Mouse (Mus musculus) cerebellum, adult (tissue): Measurements from ENCODE around the gene Dixdc1.

Experiments used
- ATAC-seq: cut with Nextera tagmentation; 2 replicates; pipeline ENCODE4 v1.9.2; 2017; ENCODE audit warnings: mild to moderate bottlenecking, moderate library complexity, mixed read lengths; ENCODE audit not compliant: insufficient number of reproducible peaks, low FRiP score, low TSS enrichment

Dixdc1 gene

DNA sequence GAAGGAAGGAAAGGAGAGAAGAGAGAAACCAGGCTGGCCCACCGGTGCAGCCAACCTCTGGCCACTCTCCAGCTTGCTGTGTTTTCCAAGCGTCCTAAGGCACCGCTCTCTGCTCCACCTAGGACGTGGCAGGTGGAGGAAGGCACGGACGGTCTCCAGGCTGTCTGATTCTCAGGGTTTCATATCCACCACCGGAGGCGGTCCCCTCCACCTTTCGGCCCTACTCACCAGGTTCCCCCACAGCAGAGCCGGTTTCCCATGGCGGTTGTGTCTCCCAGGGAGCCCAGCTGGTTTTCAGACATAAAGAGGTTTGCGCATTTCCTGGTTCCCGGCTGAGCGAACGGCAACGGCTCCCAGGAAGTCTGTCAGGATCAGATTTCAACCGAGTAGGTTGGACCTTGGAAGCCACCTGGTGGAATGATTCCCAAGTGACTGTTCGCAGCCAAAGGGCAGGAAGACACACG is 6.9 kb upstream of the Dixdc1 start, which contains the start of gene 2310030G06Rik:
Gene 2310030G06Rik (minus strand): TSS at position 323 of the 464 bp plus-strand sequence.
- ATAC-seq, result peak; percentile 49; the same call in 1 of the 2 replicates

DNA sequence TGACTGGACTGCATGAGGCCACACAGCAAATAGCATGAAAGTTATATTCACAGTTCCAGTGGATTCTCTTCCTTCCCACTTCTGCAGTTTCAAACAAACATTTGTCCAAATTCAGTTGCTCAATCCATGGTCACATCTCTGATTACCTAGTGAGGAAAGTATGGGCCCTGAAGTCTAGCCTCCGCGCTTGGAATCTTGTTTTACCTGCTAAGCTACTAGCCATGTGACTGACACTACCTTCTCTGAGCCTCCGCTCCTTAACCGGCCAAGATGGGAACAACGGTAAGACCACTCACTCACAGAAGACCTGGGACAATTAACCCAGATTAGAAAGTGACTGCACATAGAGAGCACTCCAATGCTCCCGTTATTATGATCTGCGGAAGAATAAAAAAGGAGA is 6.5 kb upstream of the Dixdc1 start:
- no peak for ATAC-seq

DNA sequence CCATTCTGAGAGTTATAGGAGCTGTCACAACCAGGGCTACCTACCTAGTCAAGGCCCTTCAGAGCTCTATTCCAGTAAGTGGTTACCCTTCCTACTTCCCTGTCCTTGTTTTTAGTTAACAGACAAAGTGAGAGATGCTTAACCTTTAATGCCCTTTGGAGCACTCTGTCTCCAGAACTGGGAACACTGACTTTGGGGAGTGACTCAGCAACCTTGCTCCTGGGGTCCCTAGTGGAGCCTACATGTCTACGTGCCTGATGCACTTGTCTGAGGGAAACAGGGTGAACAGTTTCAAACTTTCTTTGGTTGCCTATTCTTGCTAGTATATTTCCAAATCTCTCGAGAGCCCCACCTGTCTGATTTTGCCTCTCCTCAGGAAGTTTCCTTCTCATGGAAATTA is 3.4 kb upstream of the Dixdc1 start:
- no peak for ATAC-seq

DNA sequence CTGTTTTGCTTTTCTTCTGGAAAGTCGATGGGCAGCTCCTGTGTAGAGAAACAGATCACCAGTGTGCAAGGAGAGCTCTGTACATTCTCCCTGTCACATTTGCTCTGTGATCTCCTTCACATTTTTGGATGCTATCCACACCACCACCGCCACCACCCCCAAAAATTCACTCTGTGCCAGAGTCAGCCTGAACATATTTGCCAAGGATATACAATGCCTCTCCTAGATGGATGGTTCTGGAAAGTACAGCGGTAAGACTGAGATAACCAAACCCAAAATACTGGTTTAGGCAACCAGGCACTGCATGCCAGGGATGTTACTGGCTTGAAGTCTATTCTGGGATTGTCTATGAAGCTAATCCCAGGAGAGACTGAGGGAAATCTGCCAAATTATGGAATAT is 2.9 kb upstream of the Dixdc1 start:
- no peak for ATAC-seq

GRCm38 (mm10) chr9:50740867-50741784 is 1.8 kb upstream of the Dixdc1 start:
- no peak for ATAC-seq

DNA sequence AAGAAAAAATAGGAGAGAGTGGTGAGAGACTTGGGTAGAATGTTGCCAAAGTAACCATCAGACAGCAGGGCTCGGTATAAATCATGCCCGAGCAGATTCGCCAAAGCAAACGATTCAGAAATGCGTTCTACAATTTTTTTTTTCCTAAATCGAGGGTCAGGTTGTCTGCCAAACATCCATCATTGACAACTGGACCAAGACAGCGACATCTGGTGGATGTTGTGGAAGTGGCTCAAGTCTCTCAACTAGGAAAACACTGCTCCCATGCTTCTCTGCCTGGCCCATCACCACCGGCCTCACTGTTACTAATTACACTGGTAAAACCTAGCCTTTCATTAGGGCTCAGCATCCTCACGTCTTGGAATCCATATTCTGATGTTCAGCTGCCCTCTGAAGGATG is 4.3 kb downstream of the Dixdc1 start:
- no peak for ATAC-seq

DNA sequence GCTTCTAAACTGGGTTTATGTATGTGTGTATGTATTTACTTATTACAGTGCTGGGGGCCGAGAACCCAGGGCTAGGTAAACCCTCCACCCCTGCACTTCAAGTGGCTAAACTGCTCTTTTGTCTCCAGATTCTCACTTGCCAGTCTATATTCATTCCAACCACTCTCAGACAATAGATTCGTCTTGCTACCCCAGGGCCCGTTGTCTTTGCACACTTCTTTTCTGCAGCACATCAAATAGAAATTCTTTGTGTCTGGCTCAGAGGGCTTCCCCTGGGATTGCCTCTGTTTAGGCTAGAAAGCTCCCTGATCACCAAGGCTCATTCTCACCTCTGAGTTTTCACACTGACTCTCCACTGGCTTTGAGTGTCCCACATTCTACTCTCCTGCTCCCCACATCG is 6.8 kb downstream of the Dixdc1 start:
- ATAC-seq, result no peak

DNA sequence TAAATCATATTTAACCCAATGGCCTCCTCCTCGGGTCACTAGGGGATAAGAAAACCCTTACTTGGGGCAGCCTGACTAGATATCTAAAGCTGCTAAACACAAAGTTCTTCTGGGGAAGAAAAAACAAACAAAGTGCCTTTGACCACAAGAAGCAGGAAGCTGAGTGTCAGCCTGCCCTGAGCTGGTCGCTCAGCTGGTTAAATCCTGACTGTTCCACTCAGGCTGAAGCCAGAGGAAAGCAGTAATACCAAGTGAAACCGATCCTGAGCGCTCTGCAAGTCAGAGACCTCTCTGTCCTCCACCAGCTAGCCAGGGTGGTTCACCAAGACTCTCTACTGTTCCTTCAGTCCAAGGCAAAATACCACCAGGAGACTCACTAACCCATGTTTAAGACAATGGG is 9.7 kb downstream of the Dixdc1 start:
- no peak for ATAC-seq

DNA sequence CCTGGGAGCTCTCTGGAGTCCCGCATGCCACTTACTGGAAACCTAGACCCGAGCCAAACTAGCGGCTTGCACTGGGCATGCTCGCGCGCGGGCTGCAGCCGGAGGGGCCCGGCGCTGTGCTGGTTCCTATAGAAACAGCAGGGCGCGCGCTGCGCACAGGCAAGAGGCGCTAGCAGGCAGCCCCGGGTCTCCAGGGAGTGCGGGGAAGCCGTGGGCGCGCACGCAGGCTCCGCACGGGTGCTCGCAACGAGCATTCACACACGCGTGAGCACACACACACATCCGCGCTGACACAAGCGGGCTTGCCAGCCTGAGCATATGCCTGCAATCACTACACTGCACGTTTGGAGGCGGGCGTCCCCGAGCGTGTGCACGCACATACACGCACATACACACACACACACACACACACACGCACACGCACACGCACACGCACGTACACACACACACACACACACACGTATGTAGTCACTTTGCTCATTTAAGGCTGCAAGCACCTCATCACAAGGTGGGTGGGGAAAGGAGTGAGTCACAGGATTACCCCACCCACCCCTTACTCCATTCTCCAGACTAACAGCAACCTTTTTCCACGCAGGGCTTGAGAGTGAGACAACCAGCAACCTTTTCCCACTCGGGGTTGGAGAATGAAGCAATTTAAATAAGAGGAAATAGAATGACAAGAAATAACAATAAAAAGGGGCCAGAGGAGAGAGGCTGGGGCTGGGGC is 11.2 kb downstream of the Dixdc1 start:
- ATAC-seq, result peak; percentile 71

DNA sequence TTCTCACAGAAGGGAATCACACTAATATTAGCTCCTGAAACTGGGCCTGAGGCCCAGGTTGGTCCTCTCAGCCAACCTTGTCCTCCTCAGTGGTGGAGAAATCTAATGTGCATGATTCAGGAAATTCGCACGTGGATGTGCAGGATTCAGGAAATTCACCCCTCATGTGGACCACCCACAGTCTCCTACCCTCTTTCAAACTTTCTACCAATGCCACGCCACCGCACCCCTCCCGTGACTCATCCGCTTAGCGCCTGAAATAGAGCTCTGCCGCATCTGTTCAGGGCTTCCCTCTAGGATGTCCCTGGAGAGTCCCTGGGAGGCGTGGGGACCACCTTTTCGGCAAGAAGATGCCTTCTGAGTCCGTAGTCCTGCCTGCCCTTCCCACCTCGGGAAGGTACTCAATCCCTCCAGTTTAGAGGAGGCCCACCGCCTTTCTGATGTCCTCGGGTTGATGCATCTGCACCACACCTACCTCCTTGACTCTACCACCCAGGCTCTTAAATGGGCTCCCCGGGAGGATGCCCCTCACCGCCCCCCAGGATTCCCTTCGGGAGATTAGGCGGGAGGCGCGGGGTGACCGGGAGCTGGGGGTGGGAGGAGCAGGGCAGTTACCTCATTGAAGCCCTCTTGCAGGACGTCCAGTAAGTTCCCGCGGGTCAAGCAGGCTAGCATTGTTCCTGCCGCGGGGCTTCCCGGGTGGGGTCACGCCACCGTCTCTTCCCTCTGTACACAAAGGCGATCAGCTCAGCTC is 12.0 kb downstream of the Dixdc1 start:
- peak; percentile 37; the same call in 1 of the 2 replicates for ATAC-seq

DNA sequence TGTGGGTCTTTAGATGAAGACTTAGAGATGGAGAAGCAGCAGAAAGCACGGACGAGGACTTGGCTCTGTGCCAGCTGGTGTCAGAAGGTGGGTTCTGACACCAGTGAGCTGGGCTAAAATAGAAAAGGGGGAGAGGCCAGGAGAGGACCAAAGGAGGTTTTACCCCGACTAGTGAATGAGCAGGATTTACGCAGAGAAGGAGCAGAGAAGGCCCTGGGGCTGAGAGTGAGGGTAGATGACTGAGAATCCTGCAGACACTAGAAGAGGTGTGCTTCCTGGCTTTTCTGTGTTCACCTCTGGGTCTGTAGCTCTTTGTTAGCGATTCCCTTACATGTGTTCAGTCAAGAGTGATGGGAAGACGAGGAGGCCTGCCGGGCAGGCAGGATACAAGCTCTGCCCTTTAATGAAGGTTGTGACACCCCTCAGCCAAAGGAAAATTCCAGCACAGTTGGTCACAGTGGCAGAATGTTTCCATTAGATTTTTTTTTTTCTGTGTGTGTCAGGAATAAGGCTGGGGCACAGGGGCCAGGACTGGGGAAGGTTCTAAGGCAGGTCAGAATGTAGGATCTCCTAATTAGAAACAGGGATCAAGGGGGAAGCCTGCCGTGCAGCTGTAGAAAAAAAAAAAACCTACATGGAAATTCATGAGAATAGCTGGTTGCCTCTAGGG is 13.3 kb downstream of the Dixdc1 start:
- 0 out of 2 replicates have a peak, but pooled peaks have one; percentile 21 for ATAC-seq

DNA sequence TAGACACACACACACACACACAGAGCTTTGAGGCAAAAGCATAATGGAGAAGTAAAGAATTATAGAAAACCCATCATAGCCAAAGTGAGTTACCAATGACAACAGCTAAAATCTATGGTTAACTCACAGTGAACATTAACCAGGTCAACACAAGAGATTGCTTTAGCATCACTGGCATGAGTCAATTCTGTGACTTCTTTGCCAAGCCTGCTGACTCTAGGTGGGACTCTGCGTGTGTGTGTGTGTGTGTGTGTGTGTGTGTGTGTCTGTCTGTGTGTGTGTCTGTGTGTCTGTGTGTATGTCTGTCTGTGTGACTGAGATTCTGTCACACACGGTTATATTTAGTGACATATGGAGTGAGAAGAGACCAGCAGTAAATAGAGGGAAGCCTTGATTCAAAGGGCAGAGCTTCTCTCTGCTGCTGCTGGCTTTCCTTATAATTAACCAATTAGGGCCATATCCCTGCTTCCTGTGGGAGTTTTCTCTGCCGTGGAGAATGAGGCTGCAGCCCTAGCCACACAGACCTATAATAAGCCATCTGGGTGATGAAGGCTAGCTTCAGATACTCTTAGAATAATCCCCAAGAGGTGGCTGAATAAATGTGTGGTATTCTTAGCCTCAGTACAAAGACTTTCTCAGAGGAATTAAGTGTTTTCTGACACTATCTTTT is 14.5 kb downstream of the Dixdc1 start:
- ATAC-seq, result no peak

DNA sequence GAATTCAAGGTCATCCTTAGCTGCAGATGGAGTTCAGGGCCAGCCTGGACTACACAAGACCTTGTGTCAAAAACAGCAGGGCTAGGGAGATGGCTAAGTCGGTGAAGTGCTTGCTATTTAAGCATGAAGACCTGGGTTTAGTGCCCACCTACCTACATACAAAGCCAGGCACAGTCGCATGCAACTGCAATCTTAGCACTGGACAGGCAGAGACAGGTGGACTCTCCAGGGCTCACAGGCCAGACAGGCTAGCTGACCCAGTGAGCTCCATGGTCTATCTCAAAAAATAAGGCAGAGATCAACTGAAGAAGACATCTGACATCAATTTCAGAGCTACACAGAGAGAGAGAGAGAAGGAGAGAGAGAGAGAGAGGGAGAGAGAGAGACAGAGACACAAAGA is 15.2 kb downstream of the Dixdc1 start:
- no peak for ATAC-seq

- no peak for ATAC-seq
These were observed 15.9 kb downstream of the Dixdc1 start for GRCm38 (mm10) chr9:50723406-50723805.

GRCm38 (mm10) chr9:50722451-50722911 is 16.8 kb downstream of the Dixdc1 start:
- ATAC-seq, result no peak

DNA sequence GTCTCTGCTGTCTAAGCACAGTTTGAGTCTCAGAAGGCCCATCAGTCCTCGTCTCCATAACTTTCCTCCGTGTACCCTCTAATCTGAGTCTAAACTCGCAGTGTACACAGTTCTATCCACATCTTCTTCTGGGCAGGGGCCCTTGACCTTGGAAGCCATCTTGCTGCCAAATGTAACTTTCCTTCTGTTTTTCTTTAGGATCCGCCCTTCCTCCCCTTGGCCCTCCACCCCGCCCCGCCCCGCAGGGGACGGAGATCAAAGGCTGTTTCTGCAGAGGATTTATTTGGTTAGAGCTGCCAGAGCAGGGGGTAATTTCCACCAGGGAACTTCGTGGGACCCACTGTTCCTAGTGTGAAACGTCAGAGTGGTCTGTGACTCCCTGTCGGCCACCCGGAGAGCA is 18.3 kb downstream of the Dixdc1 start:
- ATAC-seq, result no peak

GRCm38 (mm10) chr9:50718878-50719277 is 20.4 kb downstream of the Dixdc1 start:
- ATAC-seq, result no peak

- no peak for ATAC-seq
These were observed 25.1 kb downstream of the Dixdc1 start for GRCm38 (mm10) chr9:50714188-50714587.

- ATAC-seq, result no peak
These were observed 28.0 kb downstream of the Dixdc1 start for GRCm38 (mm10) chr9:50711337-50711736.
